Mouse (Mus musculus): ENCODE data around the gene Kdm4b. TPM values are rescaled to one million over a fixed set of nuclear protein-coding genes. Genes with fewer than 3 reads are reported as not detected.

The Kdm4b gene
- polyA plus RNA-seq, 1 experiment from 2014 or later: 24.1 TPM

GRCm38 (mm10) chr17:56368291-56368790, 42.5 kb downstream of the Kdm4b start:
- 91% methylated on average over 6 of the region's 6 CpGs for WGBS
- ATAC-seq (ENCODE audit: insufficient number of reproducible peaks, insufficient read depth, low FRiP score, low read depth): no peak
- no peak overlapping the region for H3K27ac ChIP-seq (replicated peaks in 1 of 2; ENCODE audit: control insufficient read depth in 1 of 2, insufficient read depth in 1 of 2, low read depth in 2 of 2, low read length in 2 of 2)
- H3K36me3 ChIP-seq (ENCODE audit: control insufficient read depth, insufficient read depth, low read length): peaks cover 71% of the 10 kb centered on the region
- H3K4me1 ChIP-seq (ENCODE audit: control insufficient read depth in 2 of 2, insufficient read depth in 2 of 2, low read length in 2 of 2): peaks cover 10 to 25% of the 10 kb centered on the region in 2 experiments
- no peak overlapping the region for H3K4me2 ChIP-seq (ENCODE audit: low read length)
- no peaks in the 10 kb centered on the region for H3K27me3 ChIP-seq (ENCODE audit: control insufficient read depth, insufficient read depth, low read length)
- no peak overlapping the region for H3K4me3 ChIP-seq (ENCODE audit: control insufficient read depth in 1 of 2, insufficient read depth in 1 of 2, low read depth in 1 of 2, low read length in 2 of 2)
- no peak overlapping the region for H3K9ac ChIP-seq (ENCODE audit: low read length)
- H3K9me3 ChIP-seq (ENCODE audit: control insufficient read depth, low read length): no peaks in the 10 kb centered on the region

DNA sequence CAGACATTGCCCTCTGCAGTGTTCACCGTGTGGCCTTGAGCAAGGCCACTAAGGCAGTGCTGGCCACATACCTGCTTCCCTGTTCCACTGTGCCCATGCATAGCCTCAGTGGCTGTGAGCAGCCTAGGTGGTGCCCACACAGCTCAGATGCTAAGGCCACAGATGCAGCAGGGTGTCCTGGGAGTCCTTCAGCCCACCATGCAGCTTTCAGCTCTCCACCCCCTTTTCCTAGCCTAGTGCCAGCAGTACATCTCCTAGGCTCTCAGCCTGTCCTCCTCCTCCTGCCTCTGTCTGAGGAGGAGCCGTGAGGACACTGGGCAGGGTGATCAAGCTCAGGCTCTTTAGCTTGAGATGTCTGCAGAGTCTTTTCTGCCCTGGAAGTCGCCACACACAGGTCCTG, 44.2 kb downstream of the Kdm4b start:
- ATAC-seq (ENCODE audit: insufficient number of reproducible peaks, insufficient read depth, low FRiP score, low read depth): no peak
- no peak overlapping the region for H3K4me3 ChIP-seq (ENCODE audit: control insufficient read depth in 1 of 2, insufficient read depth in 1 of 2, low read depth in 1 of 2, low read length in 2 of 2)
- H3K27me3 ChIP-seq (ENCODE audit: control insufficient read depth, insufficient read depth, low read length): no peaks in the 10 kb centered on the region

DNA sequence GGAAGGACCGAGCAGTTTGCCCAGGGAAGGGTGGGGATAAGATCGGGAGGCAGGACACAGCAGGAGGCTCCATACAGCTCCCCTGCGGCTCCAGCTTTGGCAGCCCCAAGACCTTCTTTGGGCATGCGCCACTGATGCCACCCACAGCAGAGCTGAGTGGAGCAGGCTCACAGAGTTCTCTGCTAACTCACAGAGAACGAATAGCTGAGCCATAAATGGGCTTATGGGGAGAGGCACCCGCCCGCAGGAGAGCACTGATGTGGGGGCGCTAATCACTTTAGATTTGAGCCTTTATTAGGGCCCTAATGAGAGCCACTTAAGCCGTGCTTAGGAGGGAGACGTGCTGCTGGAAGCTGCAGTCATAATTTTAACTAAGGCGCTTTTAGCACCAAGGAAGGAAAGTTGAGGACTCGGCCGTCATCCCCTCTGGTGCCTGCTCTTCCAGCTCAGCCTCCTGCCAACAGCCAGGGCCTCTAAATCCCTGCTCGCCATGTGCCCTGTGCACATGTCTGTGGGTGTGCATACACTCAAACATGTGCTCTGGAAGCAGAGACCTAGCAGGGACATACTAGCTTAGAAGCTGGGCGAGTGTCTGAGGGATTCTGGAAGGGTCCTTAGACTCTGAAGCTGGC, 45.3 kb downstream of the Kdm4b start:
- H3K27ac ChIP-seq (replicated peaks in 1 of 2; ENCODE audit: control insufficient read depth in 1 of 2, insufficient read depth in 1 of 2, low read depth in 2 of 2, low read length in 2 of 2): no peak overlapping the region
- no peaks in the 10 kb centered on the region for H3K9me3 ChIP-seq (ENCODE audit: control insufficient read depth, low read length)
- H3K4me2 ChIP-seq (ENCODE audit: low read length): no peak overlapping the region
- peaks cover 84% of the 10 kb centered on the region for H3K36me3 ChIP-seq (ENCODE audit: control insufficient read depth, insufficient read depth, low read length)
- no peaks in the 10 kb centered on the region for H3K27me3 ChIP-seq (ENCODE audit: control insufficient read depth, insufficient read depth, low read length)
- 81% methylated on average over 15 of the region's 15 CpGs for WGBS
- H3K4me1 ChIP-seq (ENCODE audit: control insufficient read depth in 2 of 2, insufficient read depth in 2 of 2, low read length in 2 of 2): peaks cover 6 to 21% of the 10 kb centered on the region in 2 experiments
- ATAC-seq (ENCODE audit: insufficient number of reproducible peaks, insufficient read depth, low FRiP score, low read depth): no peak
- H3K4me3 ChIP-seq (ENCODE audit: control insufficient read depth in 1 of 2, insufficient read depth in 1 of 2, low read depth in 1 of 2, low read length in 2 of 2): no peak overlapping the region
- H3K9ac ChIP-seq (ENCODE audit: low read length): no peak overlapping the region

More for the DNA sequence above, 44.2 kb downstream of the Kdm4b start:
- WGBS: 83% methylated on average over 3 of the region's 3 CpGs
- no peaks in the 10 kb centered on the region for H3K9me3 ChIP-seq (ENCODE audit: control insufficient read depth, low read length)
- H3K9ac ChIP-seq (ENCODE audit: low read length): no peak overlapping the region
- H3K4me2 ChIP-seq (ENCODE audit: low read length): no peak overlapping the region
- H3K27ac ChIP-seq (replicated peaks in 1 of 2; ENCODE audit: control insufficient read depth in 1 of 2, insufficient read depth in 1 of 2, low read depth in 2 of 2, low read length in 2 of 2): no peak overlapping the region
- peaks cover 80% of the 10 kb centered on the region for H3K36me3 ChIP-seq (ENCODE audit: control insufficient read depth, insufficient read depth, low read length)
- H3K4me1 ChIP-seq (ENCODE audit: control insufficient read depth in 2 of 2, insufficient read depth in 2 of 2, low read length in 2 of 2): peaks cover 13 to 31% of the 10 kb centered on the region in 2 experiments

- 63% methylated on average over 4 of the region's 4 CpGs for WGBS
- Histone ChIP-seq H3K4me1 (ENCODE audit: control insufficient read depth in 2 of 2, insufficient read depth in 2 of 2, low read length in 2 of 2) (peaks cover 3 to 15% of the 10 kb centered on the region in 2 experiments; a peak in 3 of 4 replicates), H3K9ac (ENCODE audit: low read length) (no peak overlapping the region), H3K4me2 (ENCODE audit: low read length) (no peak overlapping the region), H3K9me3 (ENCODE audit: control insufficient read depth, low read length) (no peaks in the 10 kb centered on the region), H3K36me3 (ENCODE audit: control insufficient read depth, insufficient read depth, low read length) (peaks cover 94% of the 10 kb centered on the region), H3K27me3 (ENCODE audit: control insufficient read depth, insufficient read depth, low read length) (no peaks in the 10 kb centered on the region), H3K27ac (replicated peaks in 1 of 2; ENCODE audit: control insufficient read depth in 1 of 2, insufficient read depth in 1 of 2, low read depth in 2 of 2, low read length in 2 of 2) (no peak overlapping the region), H3K4me3 (ENCODE audit: control insufficient read depth in 1 of 2, insufficient read depth in 1 of 2, low read depth in 1 of 2, low read length in 2 of 2) (no peak overlapping the region)
- ATAC-seq (ENCODE audit: insufficient number of reproducible peaks, insufficient read depth, low FRiP score, low read depth): no peak
These were observed 46.2 kb downstream of the Kdm4b start for GRCm38 (mm10) chr17:56372109-56372508.

DNA sequence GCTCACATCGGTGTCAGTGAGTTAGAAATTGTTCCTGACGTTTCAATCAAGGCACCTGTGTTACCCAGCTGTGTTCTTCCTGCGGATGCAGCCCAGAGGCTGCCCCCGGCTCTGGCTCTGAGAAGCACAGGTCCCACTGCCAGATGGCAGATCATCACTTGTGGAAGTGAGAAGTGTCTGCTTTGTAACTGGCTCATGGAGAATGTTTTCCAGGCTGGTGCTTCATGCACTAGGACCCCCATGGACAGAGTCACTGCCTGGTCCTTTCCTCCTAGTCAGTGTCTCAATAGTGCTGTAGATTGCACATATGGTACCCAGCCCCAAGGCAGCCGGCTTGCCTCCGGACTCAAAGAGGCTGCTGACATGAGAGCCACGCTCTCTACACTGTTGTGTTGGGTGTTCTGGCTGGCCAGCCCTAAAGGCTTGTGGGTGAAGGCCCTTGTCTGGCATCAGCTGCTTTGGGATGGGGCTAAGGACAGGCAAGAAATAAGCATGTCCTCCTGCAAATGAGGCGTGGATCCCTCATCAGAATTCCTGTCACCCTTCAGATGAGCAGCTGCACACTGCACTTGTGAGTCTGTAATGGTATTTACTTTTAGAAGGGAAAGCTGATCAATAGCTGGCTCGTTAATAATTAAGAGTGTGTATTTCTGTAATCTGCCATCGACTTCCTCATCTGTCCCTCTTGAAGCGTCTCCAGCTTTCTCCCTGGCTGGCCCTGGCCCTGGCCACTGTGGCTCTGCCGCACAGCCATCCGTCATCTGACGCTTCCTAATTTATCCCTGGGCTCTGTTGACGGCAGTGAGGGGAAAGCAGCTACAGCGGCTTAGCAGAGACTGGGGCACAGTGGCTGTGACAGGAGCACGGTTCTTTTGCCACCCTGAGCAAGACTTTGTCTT, 47.5 kb downstream of the Kdm4b start:
- Histone ChIP-seq H3K9me3 (ENCODE audit: control insufficient read depth, low read length) (no peaks in the 10 kb centered on the region), H3K9ac (ENCODE audit: low read length) (no peak overlapping the region), H3K36me3 (ENCODE audit: control insufficient read depth, insufficient read depth, low read length) (peaks cover 96% of the 10 kb centered on the region), H3K27me3 (ENCODE audit: control insufficient read depth, insufficient read depth, low read length) (no peaks in the 10 kb centered on the region), H3K27ac (replicated peaks in 1 of 2; ENCODE audit: control insufficient read depth in 1 of 2, insufficient read depth in 1 of 2, low read depth in 2 of 2, low read length in 2 of 2) (no peak overlapping the region), H3K4me3 (ENCODE audit: control insufficient read depth in 1 of 2, insufficient read depth in 1 of 2, low read depth in 1 of 2, low read length in 2 of 2) (no peak overlapping the region), H3K4me2 (ENCODE audit: low read length) (no peak overlapping the region), H3K4me1 (ENCODE audit: control insufficient read depth in 2 of 2, insufficient read depth in 2 of 2, low read length in 2 of 2) (peaks cover 3 to 15% of the 10 kb centered on the region in 2 experiments; a peak in 3 of 4 replicates)
- 58% methylated on average over 17 of the region's 17 CpGs for WGBS
- ATAC-seq (ENCODE audit: insufficient number of reproducible peaks, insufficient read depth, low FRiP score, low read depth): no peak

DNA sequence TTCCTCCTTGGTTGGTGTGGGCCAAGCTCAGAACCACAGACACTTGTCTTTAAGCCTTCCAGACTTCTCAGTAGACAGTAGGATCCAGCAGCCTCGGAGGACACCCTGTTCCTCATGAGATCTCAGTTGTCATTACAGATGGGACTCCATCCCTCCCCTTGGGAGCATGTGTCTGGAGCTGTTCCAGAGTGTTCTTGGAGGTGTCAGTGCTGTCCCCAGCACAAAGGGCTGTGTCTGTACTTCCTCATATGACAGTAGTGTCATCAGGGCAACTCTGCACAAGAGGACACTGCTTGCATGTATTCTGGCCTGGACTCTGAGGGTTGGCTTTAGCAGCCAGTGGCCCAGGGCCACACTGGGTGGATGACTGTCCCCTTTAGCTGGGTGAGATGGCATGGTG, 49.0 kb downstream of the Kdm4b start:
- no peak overlapping the region for H3K4me3 ChIP-seq (ENCODE audit: control insufficient read depth in 1 of 2, insufficient read depth in 1 of 2, low read depth in 1 of 2, low read length in 2 of 2)
- no peaks in the 10 kb centered on the region for H3K9me3 ChIP-seq (ENCODE audit: control insufficient read depth, low read length)
- H3K27ac ChIP-seq (replicated peaks in 1 of 2; ENCODE audit: control insufficient read depth in 1 of 2, insufficient read depth in 1 of 2, low read depth in 2 of 2, low read length in 2 of 2): no peak overlapping the region
- ATAC-seq (ENCODE audit: insufficient number of reproducible peaks, insufficient read depth, low FRiP score, low read depth): no peak
- 73% methylated on average over 1 of the region's 1 CpGs for WGBS
- peaks cover 3 to 15% of the 10 kb centered on the region in 2 experiments; a peak in 3 of 4 replicates for H3K4me1 ChIP-seq (ENCODE audit: control insufficient read depth in 2 of 2, insufficient read depth in 2 of 2, low read length in 2 of 2)
- peaks cover 96% of the 10 kb centered on the region for H3K36me3 ChIP-seq (ENCODE audit: control insufficient read depth, insufficient read depth, low read length)
- H3K4me2 ChIP-seq (ENCODE audit: low read length): no peak overlapping the region
- no peaks in the 10 kb centered on the region for H3K27me3 ChIP-seq (ENCODE audit: control insufficient read depth, insufficient read depth, low read length)
- no peak overlapping the region for H3K9ac ChIP-seq (ENCODE audit: low read length)

DNA sequence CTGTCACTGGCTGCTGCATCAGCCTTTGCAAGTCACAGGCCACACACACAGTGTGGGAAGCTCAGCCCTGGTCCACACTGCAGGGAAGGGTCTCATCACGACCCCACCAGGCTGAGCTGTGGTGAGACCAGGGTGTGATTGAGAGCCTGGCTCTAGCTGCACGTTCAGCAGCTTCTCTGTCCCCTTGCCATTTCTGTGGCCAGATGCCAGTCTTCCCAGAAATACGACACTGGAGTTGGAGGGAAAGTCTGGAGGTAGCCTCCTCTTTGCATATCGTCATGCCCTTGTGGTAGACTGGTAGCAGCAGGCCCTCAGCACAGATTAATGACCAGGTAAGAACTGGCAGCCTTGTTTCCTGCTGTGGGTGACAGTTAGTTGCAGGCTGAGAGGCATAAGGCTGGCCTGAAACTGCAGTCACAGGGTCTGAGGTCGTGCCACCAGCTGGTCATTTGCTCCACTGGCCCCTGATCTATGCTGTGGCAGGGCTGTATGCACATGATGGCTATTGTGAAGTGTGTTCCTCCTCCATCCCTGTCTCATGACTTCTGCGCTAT, 53.5 kb downstream of the Kdm4b start:
- no peaks in the 10 kb centered on the region for H3K4me1 ChIP-seq (ENCODE audit: control insufficient read depth in 2 of 2, insufficient read depth in 2 of 2, low read length in 2 of 2)
- peaks cover 96% of the 10 kb centered on the region for H3K36me3 ChIP-seq (ENCODE audit: control insufficient read depth, insufficient read depth, low read length)
- H3K27ac ChIP-seq (replicated peaks in 1 of 2; ENCODE audit: control insufficient read depth in 1 of 2, insufficient read depth in 1 of 2, low read depth in 2 of 2, low read length in 2 of 2): no peak overlapping the region
- WGBS: 86% methylated on average over 6 of the region's 6 CpGs
- no peak overlapping the region for H3K4me3 ChIP-seq (ENCODE audit: control insufficient read depth in 1 of 2, insufficient read depth in 1 of 2, low read depth in 1 of 2, low read length in 2 of 2)
- no peak for ATAC-seq (ENCODE audit: insufficient number of reproducible peaks, insufficient read depth, low FRiP score, low read depth)
- no peaks in the 10 kb centered on the region for H3K27me3 ChIP-seq (ENCODE audit: control insufficient read depth, insufficient read depth, low read length)
- H3K9me3 ChIP-seq (ENCODE audit: control insufficient read depth, low read length): no peaks in the 10 kb centered on the region
- H3K4me2 ChIP-seq (ENCODE audit: low read length): no peak overlapping the region
- H3K9ac ChIP-seq (ENCODE audit: low read length): no peak overlapping the region
